Mouse (Mus musculus): ENCODE measurements at regions not wholly inside any gene's neighbourhood (a gene's known extent, or its start where the extent isn't known, plus 50 kb on each side); places are given as distances from the start of the nearest gene placed in this dataset.

GRCm38 (mm10) chr6:117279786-117280411, 111.6 kb downstream of the Cxcl12 start:
- peak; percentile 84 for DNase-seq

DNA sequence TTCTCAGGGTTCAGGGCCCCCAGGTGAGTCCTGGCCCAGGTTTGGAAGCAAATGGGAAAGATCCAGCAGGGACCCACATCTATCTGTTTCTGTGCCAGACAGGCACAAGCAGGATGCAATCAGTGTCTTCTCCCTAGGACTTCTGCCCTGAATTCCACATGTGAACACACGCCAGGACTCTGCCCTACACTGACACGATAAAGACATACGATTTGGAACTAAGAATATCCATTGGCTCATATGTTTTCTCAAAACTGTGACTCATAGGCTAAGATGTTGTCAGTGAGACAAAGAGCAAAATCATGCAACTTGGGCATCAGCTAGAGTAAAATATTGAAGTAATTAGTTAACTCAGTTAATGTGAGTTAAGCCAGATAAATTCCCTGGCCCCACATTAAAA, 112.6 kb downstream of the Cxcl12 start:
- peak; percentile 67 for DNase-seq

DNA sequence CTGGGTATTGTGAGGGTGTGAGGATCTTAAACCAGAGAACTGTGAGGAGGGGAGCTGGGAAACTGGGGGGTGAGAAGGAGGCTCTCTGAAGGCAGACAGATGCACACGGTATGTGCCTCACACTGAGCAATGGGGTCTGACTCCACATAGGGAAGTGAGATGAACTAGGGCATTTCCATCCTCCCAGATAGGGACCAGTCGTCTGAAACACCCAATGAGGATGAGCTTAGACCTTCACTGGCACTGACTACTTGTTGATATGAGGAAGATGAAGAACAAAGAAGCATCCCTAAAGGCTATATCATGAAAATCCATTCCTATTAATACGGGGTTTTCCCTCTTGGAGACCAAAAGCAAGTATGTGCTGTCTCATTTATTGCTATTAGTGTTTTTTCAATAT, 115.3 kb downstream of the Cxcl12 start:
- peak; percentile 67 for DNase-seq

DNA sequence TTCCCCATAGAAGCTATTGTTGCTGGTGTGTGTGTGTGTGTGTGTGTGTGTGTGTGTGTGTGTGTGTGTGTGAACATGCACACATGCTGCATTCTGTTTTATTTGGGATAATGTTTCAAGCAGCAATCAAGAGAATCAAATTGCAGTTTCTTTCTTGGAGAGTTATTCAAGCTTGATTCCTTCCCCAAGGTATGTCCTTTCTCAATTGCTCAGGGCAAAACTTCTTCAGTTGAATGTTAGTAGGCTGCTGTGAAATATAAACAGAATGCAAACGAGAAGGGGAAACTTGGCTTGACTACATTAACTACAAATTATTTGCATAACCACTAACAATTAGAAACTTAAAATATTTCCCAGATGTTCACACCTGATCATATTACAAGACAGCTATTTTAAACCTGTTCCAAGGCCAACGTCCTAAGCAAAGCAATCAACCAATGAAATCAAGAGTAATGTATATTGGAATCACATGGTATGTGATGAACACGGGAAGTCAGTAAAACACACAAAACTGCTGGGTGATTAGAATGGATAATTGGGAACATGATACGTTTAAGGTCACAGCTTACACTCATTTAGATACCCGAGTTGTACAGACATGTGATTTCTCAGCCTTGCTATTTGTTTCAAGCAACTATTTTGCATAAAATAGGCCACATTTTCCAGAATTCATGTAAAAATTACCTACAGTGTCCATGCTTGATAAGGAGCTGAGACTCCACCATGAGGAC, 116.2 kb downstream of the Cxcl12 start:
- DNase-seq, result no peak

- DNase-seq, result no peak
These were observed 119.1 kb downstream of the Cxcl12 start for GRCm38 (mm10) chr6:117287396-117287795.

DNA sequence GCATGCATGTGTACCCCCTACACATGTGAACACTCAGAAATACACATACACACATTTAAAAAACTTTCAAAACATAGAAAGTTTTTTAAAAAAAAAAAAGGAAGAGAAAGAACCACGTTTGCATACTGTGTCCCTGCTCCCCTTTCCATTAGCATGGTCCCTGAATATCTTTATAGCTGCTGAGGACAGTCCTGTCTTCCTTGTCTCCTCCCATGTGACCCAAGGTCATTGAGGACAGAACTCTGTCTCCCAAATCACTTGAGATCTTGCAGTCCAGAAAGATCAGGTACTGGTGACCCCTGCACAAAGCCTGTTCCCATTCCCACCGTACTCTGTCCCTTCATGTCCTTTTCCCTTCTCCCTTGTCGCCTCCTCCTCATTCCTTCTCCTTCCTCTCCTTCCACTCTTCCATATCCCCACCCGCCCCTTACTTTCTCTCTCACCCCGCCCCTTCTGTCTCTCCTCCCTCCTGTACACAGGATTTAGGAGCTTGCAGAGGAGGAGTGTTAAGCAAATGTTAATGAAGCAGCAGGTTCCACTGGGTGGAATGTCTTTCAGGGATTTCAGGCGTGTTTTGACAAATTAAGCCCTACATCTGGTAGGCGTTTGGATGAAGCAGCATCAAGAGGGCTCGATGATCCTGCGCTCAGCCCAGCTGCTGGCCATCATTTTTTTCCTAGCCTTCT, 125.6 kb downstream of the Cxcl12 start:
- DNase-seq, result peak; percentile 80

DNA sequence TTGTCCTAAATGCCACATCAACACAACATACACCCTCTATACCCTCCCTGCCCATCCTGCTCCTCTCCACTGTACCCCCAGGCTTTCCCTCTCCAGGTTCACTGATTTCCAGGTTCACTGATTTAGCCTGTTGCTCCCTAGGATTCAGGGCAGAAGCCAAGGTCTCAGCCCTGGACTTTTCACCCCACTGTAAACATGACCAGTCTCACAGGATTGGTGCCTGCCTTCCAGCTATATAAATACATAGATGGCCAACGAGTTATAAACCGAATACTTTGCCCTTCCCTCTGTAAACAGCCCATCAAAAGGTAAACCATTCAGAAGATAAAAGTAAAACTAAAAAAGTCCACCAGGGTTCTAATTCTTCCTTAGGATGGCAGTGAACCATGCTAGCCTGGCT, 129.6 kb downstream of the Cxcl12 start:
- peak; percentile 67 for DNase-seq

GRCm38 (mm10) chr6:117299503-117300288, 131.4 kb downstream of the Cxcl12 start:
- DNase-seq, result peak; percentile 93

DNA sequence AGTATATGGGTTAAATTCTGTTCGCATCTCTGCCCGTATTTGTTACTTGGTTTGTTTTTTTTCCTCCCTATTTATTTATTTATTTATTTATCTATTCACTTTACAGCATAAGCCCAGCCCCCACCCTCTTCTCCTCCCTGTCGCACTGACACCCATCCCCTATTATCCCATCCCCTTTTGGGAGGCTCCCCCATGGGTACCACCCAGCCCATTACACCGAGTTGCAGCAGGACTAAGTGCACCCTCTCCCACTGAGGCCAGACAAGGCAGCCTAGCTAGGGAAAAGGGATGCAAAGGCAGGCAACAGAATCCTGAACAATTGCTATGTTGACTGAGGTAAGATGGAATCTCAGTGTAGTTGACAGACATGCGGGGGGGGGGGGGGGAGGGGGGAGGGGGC, 135.0 kb downstream of the Cxcl12 start:
- DNase-seq, result peak; percentile 68

DNA sequence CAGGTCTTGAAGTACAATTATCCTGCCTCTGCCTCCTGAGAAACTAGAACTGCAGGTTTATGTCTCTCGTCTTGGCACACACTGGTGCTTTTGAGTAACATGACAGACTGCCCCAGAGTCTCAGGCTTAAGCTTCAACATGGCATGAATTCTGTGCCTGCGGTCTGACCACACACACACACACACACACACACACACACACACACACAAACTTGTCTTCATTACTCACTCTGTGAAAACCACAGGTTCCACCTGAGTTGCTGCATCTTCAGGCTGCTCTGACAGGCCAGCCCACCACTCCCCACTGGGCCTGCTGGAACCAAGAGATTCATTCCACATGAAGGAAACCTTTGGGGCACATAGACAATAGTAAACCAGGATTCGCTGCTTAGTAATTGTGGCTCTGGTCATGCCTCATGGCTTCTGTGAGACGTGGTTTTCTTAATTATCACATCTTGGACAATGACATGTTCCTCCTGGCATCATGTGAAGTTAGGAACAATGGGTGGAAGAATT, 137.5 kb downstream of the Cxcl12 start:
- peak; percentile 65 for DNase-seq

DNA sequence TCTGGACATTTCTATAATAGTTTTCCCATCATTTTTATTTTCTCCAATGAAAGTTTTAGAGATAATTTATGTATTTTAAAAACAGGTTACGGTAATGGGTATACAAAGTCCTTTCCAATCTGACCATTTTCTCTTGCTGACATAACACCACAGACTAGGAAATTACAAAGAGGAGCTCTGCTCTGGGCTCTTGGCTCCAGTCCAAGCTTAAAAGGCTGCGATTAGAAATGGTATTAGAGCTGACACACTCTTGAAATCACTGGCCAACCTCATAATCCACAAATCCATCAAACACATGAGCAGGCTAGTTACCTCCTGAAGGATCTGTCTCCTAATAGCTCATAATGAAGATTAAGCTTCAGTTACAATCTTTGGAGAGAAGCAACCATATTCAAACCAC, 140.3 kb downstream of the Cxcl12 start:
- DNase-seq, result no peak

DNA sequence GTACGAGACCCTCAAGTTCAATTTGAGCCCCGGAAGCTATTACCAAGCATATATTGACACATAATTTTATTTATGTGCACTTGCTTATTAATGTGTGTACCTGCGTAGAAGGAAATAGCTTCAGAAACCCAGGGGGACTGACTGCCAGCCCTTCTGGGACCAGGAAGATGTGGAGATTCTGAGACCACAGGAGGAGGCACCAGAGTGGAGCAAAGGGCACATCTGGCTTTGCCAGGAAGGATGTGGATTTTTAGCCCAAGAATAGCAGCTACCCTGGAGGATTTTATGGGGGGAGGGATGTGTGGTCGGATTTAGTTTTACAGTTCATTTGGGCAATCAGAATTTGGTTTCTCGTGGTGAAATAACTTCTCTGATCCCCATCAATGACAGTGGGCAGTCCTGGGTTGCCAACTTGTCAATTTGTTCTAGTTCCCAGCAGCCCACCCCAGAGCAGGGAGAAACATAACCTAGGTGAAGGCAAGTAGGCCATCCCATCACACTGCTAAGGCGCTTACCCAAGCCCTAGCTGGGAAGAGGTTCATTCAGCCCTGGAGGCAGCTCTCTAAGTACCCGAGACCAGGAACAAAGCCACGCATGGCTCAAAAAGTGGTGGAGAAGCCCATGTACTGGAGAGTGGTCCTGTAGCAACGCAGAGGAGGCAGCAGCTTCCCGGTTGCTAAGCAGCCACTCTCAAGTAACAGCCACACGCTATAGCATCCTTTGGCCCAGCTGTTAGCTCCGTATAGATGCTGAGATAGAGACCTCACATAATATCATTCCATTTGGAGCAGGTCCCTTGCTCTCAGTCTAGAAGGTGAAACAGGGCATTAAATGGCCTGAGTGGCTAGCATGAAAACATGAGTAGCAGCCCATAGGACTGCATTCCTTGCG, 144.8 kb downstream of the Cxcl12 start:
- DNase-seq, result peak; percentile 92

DNA sequence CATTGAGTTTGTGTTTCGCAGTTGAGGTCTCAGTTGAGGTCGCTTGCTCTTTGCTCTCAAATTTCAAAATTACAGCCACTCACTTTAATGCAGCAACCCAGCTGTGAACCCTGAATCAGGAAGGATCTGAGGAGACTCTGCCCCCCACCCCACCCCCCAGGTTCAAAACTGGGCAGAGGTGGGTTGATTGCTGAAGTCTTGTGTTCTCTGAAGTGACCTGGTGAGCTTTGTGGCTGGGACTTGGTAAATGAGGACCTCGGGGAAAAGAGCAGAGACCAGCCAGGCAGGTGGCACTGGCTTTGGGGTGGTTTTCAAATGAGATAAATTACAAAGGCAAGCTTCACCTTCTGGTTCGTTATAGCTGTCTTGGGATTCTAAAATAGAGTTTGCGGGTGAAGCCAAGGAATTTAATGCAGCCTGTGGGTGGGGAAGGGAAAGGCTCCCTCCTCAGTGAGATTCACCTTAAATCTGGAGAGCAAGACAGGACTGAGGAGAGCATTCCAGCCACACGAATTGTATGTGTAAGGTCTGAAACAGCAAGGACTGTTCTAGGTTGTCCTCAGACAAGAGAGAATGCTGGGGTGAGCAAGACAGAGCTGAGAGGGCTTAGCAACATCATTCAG, 145.7 kb downstream of the Cxcl12 start:
- peak; percentile 66 for DNase-seq

DNA sequence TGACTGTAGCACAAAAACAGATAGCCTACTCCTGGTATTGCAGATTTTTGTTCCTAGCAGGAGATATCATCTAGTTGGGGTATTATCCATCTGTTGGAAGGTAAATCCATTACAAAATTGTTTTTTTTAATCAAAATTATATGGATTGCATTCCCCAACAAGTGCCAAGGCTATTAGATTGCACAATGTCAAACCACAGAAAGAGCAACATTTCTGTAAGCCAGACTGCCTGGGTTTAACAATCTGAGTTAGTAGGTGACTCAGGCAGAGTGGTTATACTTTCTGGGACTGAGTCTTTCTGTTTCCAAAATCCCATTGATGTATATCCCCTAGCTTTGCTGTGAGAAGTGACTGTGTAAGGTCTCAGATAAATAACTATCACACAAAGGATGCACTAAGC, 155.0 kb downstream of the Cxcl12 start:
- DNase-seq, result no peak

- no peak for DNase-seq
These were observed 155.5 kb downstream of the Cxcl12 start for GRCm38 (mm10) chr6:117323850-117324249.

DNA sequence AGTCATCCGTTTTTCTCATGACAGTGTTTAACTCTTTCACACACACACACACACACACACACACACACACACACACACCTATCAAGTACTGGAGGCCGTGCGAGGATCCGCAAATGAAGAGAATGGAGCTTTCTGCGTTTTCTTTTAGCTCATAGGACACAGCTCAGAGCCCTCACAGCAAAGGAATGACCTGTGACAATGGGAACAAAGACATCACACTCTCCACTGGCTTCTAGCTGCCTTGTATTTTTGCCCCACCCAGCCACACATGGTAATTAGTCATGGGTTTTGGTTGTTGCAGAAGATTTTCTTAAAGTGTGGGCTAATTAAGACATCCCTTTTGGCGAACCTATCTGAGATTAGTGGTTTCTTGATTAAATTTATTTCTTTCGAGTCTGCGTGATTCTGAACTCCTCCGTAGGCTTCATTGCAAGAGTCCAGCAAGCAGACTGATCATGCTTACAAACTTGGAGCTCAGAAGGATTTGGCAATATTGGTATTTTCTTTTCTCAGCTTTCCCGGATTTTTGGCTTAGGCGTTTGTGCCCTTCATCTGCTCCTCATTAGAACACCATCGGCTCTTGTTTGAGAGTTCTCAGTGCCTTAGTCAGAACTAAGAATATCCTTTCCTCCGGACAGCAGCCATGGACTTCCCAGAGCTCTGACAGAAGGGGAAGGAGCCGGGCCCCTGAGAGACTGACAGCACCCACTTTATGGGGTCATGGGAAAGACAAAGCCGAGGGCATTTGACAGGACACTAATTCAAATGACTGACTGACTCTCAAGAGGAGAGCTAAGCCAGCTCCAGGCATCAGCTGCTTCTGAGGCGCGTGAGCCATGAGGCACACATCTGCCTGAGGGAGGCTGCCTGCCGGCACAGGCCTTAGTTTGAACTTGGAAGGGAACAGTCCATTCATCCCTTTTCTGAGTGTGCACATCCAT, 158.8 kb downstream of the Cxcl12 start:
- peak; percentile 91 for DNase-seq

DNA sequence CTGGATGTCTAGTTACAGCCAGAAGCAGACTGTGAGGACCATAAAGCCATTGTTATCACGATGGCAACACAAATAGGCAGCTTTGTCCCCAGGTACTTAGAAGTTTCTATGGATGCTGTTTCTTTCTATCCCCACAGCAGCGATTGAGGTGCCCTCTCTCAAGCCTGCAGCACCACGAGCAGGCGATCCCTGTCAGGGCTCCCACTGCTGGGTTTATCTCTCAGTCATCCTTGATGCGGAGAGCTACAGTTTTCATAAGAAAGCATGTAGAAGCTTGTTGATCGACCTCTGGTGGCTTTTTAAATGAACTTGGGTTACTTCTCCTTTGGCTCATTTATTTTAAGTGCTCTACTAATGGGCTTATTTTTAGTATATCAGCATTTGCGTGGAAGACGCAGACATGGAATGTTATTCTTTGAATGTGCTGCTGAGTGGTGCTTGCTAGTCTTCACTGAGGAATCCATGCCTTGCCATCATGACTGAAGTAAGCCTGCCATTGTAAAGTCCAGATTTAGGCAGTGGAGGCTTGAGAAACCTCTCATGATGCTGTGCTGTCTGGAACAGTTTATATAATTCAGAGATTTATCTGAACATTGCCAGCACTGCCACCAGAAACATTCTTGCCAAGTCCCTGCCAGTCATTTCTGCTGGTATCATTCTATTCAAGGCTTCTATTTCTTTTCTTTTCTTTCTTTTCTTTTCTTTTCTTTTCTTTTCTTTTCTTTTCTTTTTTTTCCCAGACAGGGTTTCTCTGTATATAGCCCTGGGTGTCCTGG, 161.0 kb downstream of the Cxcl12 start:
- DNase-seq, result no peak

- no peak for DNase-seq
These were observed 161.9 kb downstream of the Cxcl12 start for GRCm38 (mm10) chr6:117330198-117330597.

DNA sequence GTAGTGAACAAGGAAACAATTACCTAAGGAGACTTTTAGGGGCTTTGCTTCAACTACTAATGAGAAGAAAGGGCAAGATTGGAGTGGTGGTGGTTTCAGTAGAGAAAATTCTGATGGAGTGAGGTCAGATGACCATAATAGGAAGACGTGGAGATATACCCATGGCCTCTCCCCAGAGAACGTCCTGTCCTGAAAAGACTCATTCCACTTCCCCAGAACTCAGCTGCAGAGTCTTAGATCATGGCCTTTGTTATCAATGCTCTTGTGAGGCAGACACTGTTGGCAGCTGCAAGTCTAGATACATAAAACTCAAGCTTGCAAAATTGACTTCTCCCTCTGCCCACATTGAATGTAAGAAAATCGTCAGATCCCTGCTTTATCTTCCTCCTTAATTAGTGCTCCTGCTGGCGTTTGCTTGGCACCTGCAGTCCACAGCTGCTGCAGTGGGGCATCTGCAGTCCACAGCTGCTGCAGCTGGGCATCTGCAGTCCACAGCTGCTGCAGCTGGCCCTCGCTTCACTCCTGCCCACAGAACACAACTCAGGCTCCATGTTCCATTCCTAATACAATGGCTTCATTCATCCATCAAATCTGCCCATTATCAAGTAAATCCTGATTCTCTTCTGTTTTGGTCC, 162.5 kb downstream of the Cxcl12 start:
- no peak for DNase-seq

Measured in heart, adult 11 months (tissue).